Mouse (Mus musculus): ENCODE results near the gene Alg12.

DNA sequence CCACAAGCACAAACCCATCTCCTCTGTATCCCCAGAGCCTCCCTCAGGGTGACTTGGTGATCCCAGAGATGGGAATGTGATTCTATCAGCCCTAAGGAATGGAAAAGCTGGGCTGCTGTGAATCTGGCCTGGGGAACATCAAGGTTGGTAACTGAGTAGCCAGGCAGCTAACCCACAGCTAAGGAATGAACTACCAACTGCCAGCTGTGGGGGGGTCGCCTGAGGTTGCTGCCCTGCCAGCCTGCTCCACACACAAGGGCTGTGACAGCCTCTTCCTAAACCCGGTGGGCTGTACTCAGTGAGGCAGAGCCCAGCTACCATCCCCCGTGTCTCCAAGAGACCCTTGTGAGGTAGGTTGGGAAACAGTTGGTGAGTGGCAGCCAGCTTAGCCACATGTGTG is 32.0 kb upstream of the Alg12 start:
- TF ChIP-seq POLR2A (IDR thresholded peaks at IDR 0.05; ENCODE audit: extremely low read depth, insufficient read depth, low read length) (no peak), CTCF (IDR thresholded peaks at IDR 0.05; ENCODE audit: extremely low read depth, insufficient read depth, low read length) (no peak)
